Mouse (Mus musculus): Measurements from ENCODE around the gene Csdc2. TPM values are rescaled to one million over a fixed set of nuclear protein-coding genes. Genes with fewer than 3 reads are reported as not detected.
A peak's percentile ranks its signal among the peaks of the same experiment; 100 is the strongest.
"Not testable (repeated sequence)": the region's sequence is repeated elsewhere in the genome, so short reads cannot be mapped to it uniquely, and the experiment has no call there.

The Csdc2 gene
- total RNA-seq, 2 experiments from 2014 or later: 1.8 to 2.3 TPM

DNA sequence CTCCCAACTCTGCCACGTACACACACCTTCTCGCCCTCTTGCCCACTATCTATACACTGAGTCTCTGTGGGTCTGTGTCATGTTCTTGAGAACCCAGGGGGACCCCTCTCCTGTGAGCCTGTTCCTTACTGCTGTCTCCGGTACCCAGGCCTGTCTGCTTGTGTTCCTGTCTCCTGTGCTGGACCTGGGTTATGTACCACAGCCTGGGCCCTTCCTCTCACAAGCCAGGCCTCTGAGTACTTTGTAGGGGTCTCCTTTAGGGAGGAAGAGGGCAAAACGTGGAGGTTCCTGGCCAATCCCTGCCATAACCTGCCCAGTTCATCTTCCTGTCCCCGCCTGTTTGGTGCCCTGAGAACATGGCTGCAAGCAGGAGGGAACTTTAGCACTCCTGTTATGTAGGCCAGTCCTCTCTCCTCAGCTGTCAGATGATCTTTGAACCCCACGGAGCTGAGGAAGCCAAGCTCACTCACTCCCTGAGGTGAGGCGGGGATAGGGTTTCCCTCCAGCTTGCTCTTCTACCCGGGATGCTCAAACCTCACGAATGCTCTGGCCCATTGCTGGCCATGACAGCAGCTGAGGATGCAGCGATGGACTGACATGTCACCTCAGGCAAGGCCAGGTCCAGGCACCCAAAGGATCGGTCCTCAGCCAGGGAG is 13.0 kb downstream of the Csdc2 start:
- DNase-seq: no peak
- intact Hi-C loops (cut with DNase I): no loop called here

DNA sequence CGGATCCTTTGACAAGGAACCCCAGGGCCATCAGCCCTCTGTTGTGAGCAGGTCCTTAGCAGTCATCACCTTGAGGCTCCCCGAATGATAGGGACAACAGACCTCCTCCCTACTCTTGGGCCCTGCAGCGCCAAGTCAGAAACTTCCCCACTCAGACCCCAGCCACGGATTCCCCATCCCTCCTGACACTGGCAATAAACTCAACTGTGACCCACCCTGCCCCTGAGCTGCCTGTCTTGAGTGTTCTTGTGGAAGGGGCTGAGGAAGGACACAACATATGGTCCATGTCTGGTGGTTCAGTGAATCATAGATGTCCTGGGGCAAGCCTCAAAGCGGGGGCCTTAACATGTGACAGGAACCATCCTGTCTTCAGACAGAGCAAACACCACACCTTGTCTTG is 14.2 kb downstream of the Csdc2 start:
- intact Hi-C loops (cut with DNase I): no loop called here
- no peak for DNase-seq

- DNase-seq: no peak
- intact Hi-C loops (cut with DNase I): no loop called here
Observed at GRCm38 (mm10) chr15:81951159-81951558, 14.6 kb downstream of the Csdc2 start.

DNA sequence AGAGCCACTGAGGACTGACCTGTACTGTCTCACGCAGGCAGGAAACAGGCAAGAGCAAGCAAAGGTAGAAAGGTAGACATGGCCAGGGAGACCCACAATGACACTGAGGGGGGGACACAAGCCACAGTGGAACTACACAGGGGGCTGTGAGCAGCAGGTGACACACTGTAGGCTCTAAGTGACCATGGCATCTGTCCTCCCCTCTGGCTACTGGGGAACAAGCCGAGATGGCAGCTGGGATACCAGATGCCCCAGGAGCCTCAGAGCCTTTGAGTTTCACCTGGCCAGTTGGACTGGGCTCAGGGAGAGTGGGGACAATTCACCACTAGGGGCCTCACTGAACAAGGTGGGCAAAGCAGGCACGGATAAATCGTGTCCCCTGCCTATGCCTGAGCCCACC is 15.8 kb downstream of the Csdc2 start:
- no peak for DNase-seq
- intact Hi-C loops (cut with DNase I): no loop called here

GRCm38 (mm10) chr15:81954151-81954583 is 17.6 kb downstream of the Csdc2 start:
- DNase-seq: no peak
- intact Hi-C loops (cut with DNase I): no loop called here

GRCm38 (mm10) chr15:81954716-81955115 is 18.2 kb downstream of the Csdc2 start:
- DNase-seq: no peak
- intact Hi-C loops (cut with DNase I): no loop called here

GRCm38 (mm10) chr15:81955414-81955813 is 18.9 kb downstream of the Csdc2 start:
- intact Hi-C loops (cut with DNase I): no loop called here
- no peak for DNase-seq

DNA sequence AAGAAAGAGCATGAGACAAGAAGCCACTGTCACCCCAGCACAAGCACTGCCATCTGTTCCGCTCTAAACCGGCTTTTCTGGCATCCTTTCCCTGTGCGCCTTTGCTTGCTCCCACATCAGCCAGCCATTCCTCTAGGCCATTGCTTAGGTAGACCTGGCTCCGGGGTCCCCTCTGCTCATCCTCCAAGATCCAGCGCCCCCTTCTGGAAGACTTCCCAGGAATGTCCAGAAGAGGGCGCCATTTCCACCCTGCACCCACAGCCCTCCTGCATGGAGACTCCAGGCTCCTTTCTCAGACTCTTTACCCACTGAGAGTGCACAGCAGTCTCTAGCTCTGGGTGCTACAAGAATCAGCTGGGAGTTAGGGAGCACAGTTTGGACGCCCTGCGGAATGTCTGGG is 19.9 kb downstream of the Csdc2 start:
- intact Hi-C loops (cut with DNase I): no loop called here
- no peak for DNase-seq

DNA sequence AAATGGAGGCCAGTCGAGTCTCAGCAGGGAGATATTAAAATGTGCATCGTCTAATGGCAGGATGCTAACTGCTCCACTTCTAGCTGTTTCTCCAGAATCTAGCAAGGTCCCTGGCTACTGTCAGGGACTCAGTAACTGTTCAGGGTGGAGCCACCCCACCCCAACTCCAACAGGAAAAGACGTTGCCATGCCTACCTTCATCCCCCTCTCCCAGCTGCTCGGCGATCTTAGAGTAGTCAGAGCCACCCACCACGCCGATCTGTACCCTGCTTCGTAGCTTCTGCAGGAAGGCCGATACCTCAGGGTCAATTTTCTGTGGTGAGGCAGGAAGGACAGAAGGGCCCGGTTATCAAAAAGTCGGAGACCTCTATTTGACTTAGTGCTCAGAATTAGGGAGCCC is 21.0 kb downstream of the Csdc2 start:
- no peak for DNase-seq

DNA sequence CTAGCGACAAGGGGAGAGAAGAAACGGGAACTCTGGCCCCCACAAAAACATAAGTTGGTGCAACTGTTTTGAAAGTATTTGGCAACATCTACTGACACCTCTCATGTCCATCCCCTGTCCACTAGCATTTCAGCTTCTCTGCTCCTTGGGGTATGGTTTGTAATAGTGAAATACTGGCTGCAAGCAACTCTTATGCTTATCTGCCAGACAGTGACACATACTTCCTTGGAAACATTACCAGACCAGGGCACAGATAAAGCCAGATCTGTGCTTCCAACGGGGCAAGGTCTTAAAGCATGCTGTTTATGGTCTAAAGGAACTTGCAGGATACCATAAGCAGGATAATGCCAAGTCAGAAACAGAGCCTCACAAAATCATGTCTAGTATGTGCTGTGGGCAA is 22.3 kb downstream of the Csdc2 start:
- DNase-seq: no peak
- intact Hi-C loops (cut with DNase I): no loop called here

More for the DNA sequence above, 21.0 kb downstream of the Csdc2 start:
- intact Hi-C loops (cut with DNase I): no loop called here

DNA sequence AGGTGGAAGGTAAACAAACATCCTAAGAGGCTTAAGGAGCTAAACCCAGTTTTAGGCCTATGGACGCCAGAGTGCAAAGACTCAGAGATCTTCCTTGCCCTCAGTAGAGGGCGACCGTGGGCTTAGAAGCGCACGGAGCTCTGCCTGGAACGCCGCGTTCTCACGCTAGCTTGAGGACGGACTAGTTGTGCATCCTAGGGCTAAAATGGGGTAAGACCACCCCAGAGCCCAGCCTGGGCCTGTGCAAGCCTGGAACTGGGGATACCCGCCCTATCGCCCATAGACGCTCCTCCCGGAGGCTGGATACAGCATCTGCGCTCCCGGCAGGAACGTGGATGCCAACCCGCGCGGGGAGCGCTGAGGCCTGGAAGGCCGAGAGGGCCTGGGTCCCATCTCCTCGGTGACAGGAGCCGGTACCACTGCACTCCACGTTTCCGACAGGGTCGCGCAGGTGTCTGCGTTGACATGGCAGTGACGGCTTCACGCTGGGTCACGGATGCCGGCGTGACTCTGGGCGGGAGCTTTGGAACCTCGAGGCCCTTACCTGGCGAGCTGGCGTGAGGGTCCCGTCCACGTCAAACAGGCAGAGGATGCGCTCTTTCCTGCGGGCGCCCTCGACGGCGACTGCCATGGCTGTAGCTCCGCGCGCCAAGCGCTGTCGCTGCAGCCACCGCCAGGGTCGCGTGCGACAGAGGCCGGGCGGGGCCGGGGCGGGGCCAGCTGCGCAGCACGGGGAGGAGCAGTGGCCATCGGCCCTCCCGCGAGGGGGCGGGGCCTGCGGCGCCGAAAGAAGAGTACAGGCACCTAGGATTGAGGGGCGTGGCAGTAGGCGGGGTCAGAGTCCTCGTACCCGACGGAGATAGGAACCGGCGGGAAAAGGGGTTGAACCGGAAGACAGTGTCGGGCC is 23.9 kb downstream of the Csdc2 start, which contains the start of gene Pmm1:
TSS of gene Pmm1 (minus strand) at position 760 of the 907 bp plus-strand sequence.
- intact Hi-C loops (cut with DNase I): loop anchor here (2.0 kb wide), 1 partner anchor 28 kb away; no protein-coding TSS in a partner anchor
- DNase-seq: peak; percentile 96 to 99

GRCm38 (mm10) chr15:81961078-81961451 is 24.5 kb downstream of the Csdc2 start:
- no peak for DNase-seq
- intact Hi-C loops (cut with DNase I): loop anchor here (2.0 kb wide), 1 partner anchor 28 kb away; no protein-coding TSS in a partner anchor

- DNase-seq: no peak
- intact Hi-C loops (cut with DNase I): no loop called here
Observed at GRCm38 (mm10) chr15:81964262-81964661, 27.7 kb downstream of the Csdc2 start.

GRCm38 (mm10) chr15:81964980-81965545 is 28.5 kb downstream of the Csdc2 start:
- DNase-seq: no peak
- intact Hi-C loops (cut with DNase I): no loop called here

GRCm38 (mm10) chr15:81966062-81966829 is 29.7 kb downstream of the Csdc2 start:
- intact Hi-C loops (cut with DNase I): no loop called here
- DNase-seq: no peak

GRCm38 (mm10) chr15:81967821-81968220 is 31.3 kb downstream of the Csdc2 start:
- intact Hi-C loops (cut with DNase I): no loop called here

GRCm38 (mm10) chr15:81968447-81968846 is 31.9 kb downstream of the Csdc2 start:
- DNase-seq: no peak
- intact Hi-C loops (cut with DNase I): no loop called here

More at GRCm38 (mm10) chr15:81967821-81968220, 31.3 kb downstream of the Csdc2 start:
- no peak for DNase-seq

DNA sequence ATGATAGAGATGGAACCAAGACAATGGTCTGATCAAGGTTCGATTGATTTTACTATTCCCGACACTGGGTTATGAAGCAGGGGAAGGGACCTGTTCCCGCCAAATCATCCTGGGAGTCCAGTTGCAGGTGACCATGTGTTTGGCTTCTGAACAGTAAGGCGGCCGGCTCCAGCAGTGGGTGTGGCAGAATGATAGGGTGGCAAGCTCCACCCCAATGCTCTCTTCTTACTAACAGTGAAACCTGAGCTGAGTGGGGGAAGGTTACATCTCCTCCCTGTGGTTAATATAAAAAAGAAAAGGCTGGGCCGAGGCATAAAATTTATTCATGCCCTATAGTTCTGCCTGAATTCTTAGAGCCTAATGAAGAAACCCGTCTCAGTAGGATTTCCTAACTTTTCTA is 32.6 kb downstream of the Csdc2 start:
- intact Hi-C loops (cut with DNase I): no loop called here
- DNase-seq: no peak

DNA sequence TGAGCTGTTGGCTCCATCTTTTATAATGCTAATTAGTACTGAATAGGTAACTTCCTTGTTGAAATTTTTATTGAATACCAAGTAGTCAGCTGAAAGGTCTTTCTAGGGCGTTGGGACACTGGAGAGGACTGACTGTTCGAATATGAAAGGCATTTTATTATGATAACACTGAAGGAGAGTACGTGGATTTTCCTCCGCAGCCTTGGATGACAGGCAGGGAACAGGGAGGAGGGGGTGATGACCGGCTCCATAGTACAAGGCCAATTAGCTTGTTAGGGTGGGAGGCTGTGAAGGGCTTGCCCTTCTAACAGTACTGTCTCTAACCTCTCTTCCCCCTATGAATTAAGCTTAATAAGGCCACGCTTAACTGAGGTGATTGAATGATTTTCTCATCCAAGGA is 33.1 kb downstream of the Csdc2 start:
- DNase-seq; intact Hi-C loops (cut with DNase I): not testable (repeated sequence)

DNA sequence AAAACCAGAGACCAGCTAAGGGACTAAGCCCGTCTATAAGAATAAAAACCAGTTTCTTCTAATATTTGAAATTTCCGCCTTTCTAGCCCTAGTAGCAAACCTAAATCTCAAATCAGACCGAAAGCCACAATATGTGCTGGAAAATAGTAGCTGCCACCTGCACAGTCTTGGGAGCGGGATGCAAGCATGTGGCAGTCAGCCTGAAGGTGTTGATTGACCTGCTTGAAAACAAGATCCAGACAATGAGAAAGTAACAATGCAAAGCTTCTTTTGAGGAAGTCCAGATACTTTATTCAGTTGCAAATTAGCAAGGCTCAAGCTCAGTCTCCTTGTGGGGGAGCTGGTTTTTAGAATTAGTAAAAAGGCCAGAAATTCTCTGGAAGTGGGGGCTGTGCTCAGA is 33.9 kb downstream of the Csdc2 start:
- intact Hi-C loops (cut with DNase I); DNase-seq: not testable (repeated sequence)
